Mouse (Mus musculus) erythroblast, embryonic 14.5 days (primary cell): Measurements from ENCODE around the gene Ppp2r5c.

ENCODE experiments used
- GATA1 ChIP-seq: IDR thresholded peaks from 2 replicates; pipeline ENCODE4 v1.6.1; 2012; ENCODE audit warnings: low read length, inconsistent platforms, mixed read lengths
- TAL1 ChIP-seq: IDR thresholded peaks from 3 replicates; pipeline ENCODE4 v1.6.1; 2012; ENCODE audit warnings: low read length, inconsistent platforms, mixed read lengths

DNA sequence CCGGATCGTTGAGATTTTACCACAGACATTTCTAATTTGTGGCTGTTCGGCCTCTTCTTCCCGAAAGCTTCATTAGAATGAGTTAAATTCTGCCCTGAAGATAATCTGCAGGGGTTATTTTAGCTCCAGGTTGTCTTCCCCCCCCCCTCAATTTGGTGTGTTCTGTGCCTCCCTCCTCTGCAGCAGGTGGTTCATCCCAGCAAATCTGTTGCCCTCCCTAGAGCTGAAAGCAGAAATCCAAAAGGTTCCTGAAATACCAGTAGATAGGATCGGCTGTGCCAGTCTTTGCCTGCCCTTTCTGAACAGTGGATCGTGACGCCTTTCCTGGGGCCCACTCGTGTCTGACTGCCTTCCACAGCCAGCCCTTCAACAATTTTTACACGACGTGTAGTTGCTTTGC lies 1.8 kb downstream of the Ppp2r5c start:
- TF ChIP-seq TAL1 (no peak), GATA1 (no peak)
